Mouse (Mus musculus) adrenal gland (tissue): Measurements from ENCODE around the gene Gm6763.
"Not testable (repeated sequence)": the region's sequence is repeated elsewhere in the genome, so short reads cannot be mapped to it uniquely, and the experiment has no call there.

ENCODE experiments used
- intact Hi-C: fragments of 180-260 bp; cut with DNase I; formaldehyde crosslinking; loops from one replicate; pipeline ENCODE4 v1.15.1; 2025
- long read RNA-seq, 2 experiments: library from polyadenylated mRNA; unstranded; transcript quantifications; one replicate each; pipeline ENCODE4 v2.0.0; 2020; ENCODE audit warnings: borderline replicate concordance in 1 of 2; ENCODE audit not compliant: insufficient replicate concordance in 1 of 2

Gm6763 gene
- long read RNA-seq, experiment 1: 0 reads
- long read RNA-seq, experiment 2: 0 reads

DNA sequence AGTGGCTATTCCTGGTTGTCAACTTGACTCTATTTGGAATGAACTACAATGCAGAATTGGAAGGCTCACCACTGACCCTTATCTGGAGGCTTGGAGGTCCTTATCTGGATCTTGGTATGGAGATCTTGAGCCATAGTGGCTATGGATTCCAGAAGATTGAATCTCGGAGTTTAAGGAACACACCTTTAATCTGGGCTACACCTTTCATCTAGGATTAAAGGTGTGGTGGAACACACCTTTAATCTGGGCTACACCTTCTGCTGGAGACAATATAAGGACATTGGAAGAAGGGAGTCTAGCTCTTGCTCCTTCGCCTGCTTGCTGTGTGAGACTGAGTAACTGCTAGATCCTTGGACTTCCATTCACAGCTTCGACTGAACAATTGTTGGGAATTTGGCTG lies at the start of gene Gm6763:
Gene Gm6763, plus strand, starts transcription at position 301 of the 400 bp plus-strand sequence.
- intact Hi-C loops: not testable (repeated sequence)

- intact Hi-C loops: no loop called here
These were observed 41.3 kb upstream of the Gm6763 start for GRCm38 (mm10) chr10:104110044-104110443.

GRCm38 (mm10) chr10:104118312-104118711 lies 33.0 kb upstream of the Gm6763 start:
- intact Hi-C loops: no loop called here

GRCm38 (mm10) chr10:104142687-104143086 lies 8.6 kb upstream of the Gm6763 start, which contains the start of gene Gm21293:
Gene Gm21293, plus strand, starts transcription at chr10:104142987.
- intact Hi-C loops: not testable (repeated sequence)

DNA sequence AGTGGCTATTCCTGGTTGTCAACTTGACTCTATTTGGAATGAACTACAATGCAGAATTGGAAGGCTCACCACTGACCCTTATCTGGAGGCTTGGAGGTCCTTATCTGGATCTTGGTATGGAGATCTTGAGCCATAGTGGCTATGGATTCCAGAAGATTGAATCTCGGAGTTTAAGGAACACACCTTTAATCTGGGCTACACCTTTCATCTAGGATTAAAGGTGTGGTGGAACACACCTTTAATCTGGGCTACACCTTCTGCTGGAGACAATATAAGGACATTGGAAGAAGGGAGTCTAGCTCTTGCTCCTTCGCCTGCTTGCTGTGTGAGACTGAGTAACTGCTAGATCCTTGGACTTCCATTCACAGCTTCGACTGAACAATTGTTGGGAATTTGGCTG lies 8.4 kb downstream of the Gm6763 start, which contains the start of gene Gm8764:
Gene Gm8764, plus strand, starts transcription at position 301 of the 400 bp plus-strand sequence.
- intact Hi-C loops: not testable (repeated sequence)

- intact Hi-C loops: not testable (repeated sequence)
These were observed 16.9 kb downstream of the Gm6763 start, which contains the start of gene Gm21304 for GRCm38 (mm10) chr10:104168215-104168614. Gene Gm21304, plus strand, starts transcription at chr10:104168515.

- intact Hi-C loops: not testable (repeated sequence)
These were observed 25.4 kb downstream of the Gm6763 start, which contains the start of gene Gm21312 for GRCm38 (mm10) chr10:104176724-104177123. Gene Gm21312, plus strand, starts transcription at chr10:104177024.

DNA sequence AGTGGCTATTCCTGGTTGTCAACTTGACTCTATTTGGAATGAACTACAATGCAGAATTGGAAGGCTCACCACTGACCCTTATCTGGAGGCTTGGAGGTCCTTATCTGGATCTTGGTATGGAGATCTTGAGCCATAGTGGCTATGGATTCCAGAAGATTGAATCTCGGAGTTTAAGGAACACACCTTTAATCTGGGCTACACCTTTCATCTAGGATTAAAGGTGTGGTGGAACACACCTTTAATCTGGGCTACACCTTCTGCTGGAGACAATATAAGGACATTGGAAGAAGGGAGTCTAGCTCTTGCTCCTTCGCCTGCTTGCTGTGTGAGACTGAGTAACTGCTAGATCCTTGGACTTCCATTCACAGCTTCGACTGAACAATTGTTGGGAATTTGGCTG lies 33.9 kb downstream of the Gm6763 start, which contains the start of gene Gm20765:
Gene Gm20765, plus strand, starts transcription at position 301 of the 400 bp plus-strand sequence.
- intact Hi-C loops: not testable (repeated sequence)

- intact Hi-C loops: not testable (repeated sequence)
These were observed 42.4 kb downstream of the Gm6763 start, which contains the start of gene Gm4340 for GRCm38 (mm10) chr10:104193742-104194141. Gene Gm4340, plus strand, starts transcription at chr10:104194042.
